Mouse (Mus musculus): ENCODE data around the gene Cct5. TPM values are rescaled to one million over a fixed set of nuclear protein-coding genes. Genes with fewer than 3 reads are reported as not detected.

Gene Cct5
- polyA plus RNA-seq, 1 experiment, result 619 TPM

DNA sequence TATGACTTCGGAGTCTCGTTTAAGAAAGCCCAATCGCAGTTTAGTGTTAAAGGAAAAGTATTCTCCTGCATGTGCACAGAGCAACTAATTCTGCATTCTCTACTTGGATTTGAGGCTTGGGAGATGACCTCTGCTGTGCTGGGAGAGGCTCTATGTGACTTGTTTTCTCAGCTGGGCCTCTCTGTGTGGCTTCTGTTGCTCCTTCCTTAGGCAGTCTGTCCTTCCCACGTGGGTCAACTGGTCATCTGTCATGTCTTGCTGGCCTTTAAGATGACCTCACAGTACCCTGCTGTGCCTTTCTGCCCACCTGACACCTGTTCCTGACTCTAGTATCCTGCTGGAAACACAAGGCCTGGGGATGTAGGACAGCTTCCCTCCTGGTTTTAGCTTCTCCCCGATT lies 25.5 kb downstream of the Cct5 start:
- Histone ChIP-seq H3K79me2 (ENCODE audit: control insufficient read depth, insufficient read depth) (no peaks in the 10 kb centered on the region), H3K27me3 (ENCODE audit: control insufficient read depth, insufficient read depth, insufficient read length) (no peaks in the 10 kb centered on the region), H3K4me3 (ENCODE audit: insufficient read depth, poor library complexity, severe bottlenecking) (no peak overlapping the region), H3K36me3 (ENCODE audit: control insufficient read depth, insufficient read depth) (no peaks in the 10 kb centered on the region), H3K79me3 (ENCODE audit: low read depth) (no peaks in the 10 kb centered on the region), H3ac (ENCODE audit: control insufficient read depth, insufficient read length, low read depth) (no peak overlapping the region)
- TF ChIP-seq CEBPB (IDR thresholded peaks at IDR 0.05; ENCODE audit: low read depth) (no peak), FOSL1 (IDR thresholded peaks at IDR 0.05; ENCODE audit: insufficient read depth, low read length, poor library complexity, severe bottlenecking) (no peak), USF1 (IDR thresholded peaks at IDR 0.05; ENCODE audit: low read depth) (no peak), MAX (IDR thresholded peaks at IDR 0.05) (no peak), CTCF (IDR thresholded peaks at IDR 0.05; ENCODE audit: control insufficient read depth, insufficient read depth, insufficient read length) (no peak), MYOG (IDR thresholded peaks at IDR 0.05; ENCODE audit: control insufficient read depth, extremely low read depth, insufficient read length) (no peak), MYOD1 (IDR thresholded peaks at IDR 0.05; ENCODE audit: control insufficient read depth, insufficient read length, low read depth) (no peak)

DNA sequence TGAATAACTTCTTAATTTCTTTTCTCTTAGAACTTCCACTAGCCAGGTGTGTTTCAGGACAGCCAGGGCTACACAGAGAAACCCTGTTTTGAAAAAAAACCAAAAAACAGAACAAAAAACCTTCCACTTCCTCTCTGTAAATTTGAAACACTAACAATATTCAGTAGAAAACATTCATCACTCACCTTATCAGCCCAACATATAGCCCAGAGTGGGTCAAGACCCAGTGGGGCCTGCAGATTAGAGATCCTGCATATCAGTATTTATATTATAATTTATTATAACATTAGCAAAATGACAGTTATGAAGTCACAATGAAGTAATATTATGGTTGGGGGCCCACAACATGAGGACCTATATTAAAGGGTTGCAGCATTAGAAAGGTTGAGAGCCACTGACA lies 27.9 kb downstream of the Cct5 start:
- TF ChIP-seq FOSL1 (IDR thresholded peaks at IDR 0.05; ENCODE audit: insufficient read depth, low read length, poor library complexity, severe bottlenecking), result no peak
- no peak for TF ChIP-seq MYOG (IDR thresholded peaks at IDR 0.05; ENCODE audit: control insufficient read depth, extremely low read depth, insufficient read length)
- TF ChIP-seq MYOD1 (IDR thresholded peaks at IDR 0.05; ENCODE audit: control insufficient read depth, insufficient read length, low read depth), result no peak
- no peak for TF ChIP-seq CEBPB (IDR thresholded peaks at IDR 0.05; ENCODE audit: low read depth)
- no peak for TF ChIP-seq CTCF (IDR thresholded peaks at IDR 0.05; ENCODE audit: control insufficient read depth, insufficient read depth, insufficient read length)
- no peak for TF ChIP-seq MAX (IDR thresholded peaks at IDR 0.05)
- Histone ChIP-seq H3K27me3 (ENCODE audit: control insufficient read depth, insufficient read depth, insufficient read length) (no peaks in the 10 kb centered on the region), H3K79me2 (ENCODE audit: control insufficient read depth, insufficient read depth) (no peaks in the 10 kb centered on the region), H3K36me3 (ENCODE audit: control insufficient read depth, insufficient read depth) (no peaks in the 10 kb centered on the region), H3K4me3 (ENCODE audit: insufficient read depth, poor library complexity, severe bottlenecking) (no peak overlapping the region), H3K79me3 (ENCODE audit: low read depth) (no peaks in the 10 kb centered on the region), H3ac (ENCODE audit: control insufficient read depth, insufficient read length, low read depth) (no peak overlapping the region)

DNA sequence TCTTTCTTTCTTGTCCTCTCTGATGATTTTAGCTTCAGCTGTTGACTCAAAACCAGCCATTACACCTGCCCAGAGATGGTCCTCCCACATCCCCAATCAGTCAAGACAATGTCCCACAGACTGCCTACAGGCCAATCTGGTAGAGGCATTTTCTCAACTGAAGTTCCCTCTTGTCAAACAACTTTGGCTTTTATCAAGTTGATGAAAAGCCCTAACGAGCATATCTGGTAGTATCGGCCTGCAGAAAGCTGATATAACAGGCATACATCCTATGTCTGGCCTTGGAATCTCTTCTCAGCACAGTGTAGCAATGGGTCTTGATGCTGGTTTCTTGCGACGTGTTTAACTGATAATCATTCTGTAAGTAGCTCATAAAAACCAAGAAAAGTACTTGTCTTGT lies 28.3 kb downstream of the Cct5 start:
- TF ChIP-seq MYOG (IDR thresholded peaks at IDR 0.05; ENCODE audit: control insufficient read depth, extremely low read depth, insufficient read length) (no peak), FOSL1 (IDR thresholded peaks at IDR 0.05; ENCODE audit: insufficient read depth, low read length, poor library complexity, severe bottlenecking) (no peak), CTCF (IDR thresholded peaks at IDR 0.05; ENCODE audit: control insufficient read depth, insufficient read depth, insufficient read length) (no peak), MYOD1 (IDR thresholded peaks at IDR 0.05; ENCODE audit: control insufficient read depth, insufficient read length, low read depth) (no peak)
- Histone ChIP-seq H3K27me3 (ENCODE audit: control insufficient read depth, insufficient read depth, insufficient read length) (no peaks in the 10 kb centered on the region), H3K36me3 (ENCODE audit: control insufficient read depth, insufficient read depth) (no peaks in the 10 kb centered on the region), H3K79me2 (ENCODE audit: control insufficient read depth, insufficient read depth) (no peaks in the 10 kb centered on the region), H3K79me3 (ENCODE audit: low read depth) (no peaks in the 10 kb centered on the region), H3ac (ENCODE audit: control insufficient read depth, insufficient read length, low read depth) (no peak overlapping the region), H3K4me3 (ENCODE audit: insufficient read depth, poor library complexity, severe bottlenecking) (no peak overlapping the region)

DNA sequence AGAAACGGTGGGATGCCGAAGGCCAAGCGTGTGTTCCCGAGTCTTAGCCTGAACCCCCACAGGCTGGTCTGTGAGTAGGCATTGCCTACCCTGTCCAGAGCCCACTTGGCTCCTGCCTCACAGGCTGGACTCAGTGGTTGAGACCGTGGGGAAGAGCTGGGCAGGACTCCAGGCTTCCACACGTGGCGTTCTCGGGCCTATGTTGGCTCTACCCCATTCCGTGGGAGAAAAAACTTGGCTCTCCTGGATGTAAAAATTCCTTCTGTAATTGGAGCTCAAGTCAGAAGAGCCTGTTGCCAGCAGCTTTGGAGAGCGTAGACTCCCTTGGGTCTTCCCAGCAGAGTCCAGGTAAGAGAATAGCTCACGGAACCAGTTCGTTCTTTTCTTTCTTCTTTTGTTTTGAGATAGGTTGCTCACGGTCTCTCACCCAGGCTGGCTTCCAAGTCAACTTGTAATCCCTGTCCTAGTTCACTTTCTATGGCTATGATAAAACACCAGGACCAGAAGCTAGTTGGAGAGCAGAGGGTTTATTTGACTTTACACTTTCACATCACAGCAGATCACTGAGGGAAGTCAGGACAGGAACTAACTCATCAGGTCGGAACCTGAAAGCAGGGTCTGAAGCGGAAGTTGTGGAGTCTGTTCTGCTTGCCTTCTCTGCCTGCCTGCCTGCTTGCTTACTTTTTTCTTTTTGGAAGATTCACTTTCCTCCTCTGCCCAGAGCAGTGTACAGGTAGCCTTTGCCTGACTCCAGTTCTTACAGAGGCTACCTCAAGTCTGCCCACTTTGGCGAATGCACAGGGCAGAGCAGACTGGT lies 29.5 kb downstream of the Cct5 start:
- TF ChIP-seq CEBPB (IDR thresholded peaks at IDR 0.05; ENCODE audit: low read depth), result no peak
- no peak for TF ChIP-seq MYOD1 (IDR thresholded peaks at IDR 0.05; ENCODE audit: control insufficient read depth, insufficient read length, low read depth)
- TF ChIP-seq MYOG (IDR thresholded peaks at IDR 0.05; ENCODE audit: control insufficient read depth, extremely low read depth, insufficient read length), result no peak
- no peaks in the 10 kb centered on the region for H3K79me3 ChIP-seq (ENCODE audit: low read depth)
- no peak overlapping the region for H3K4me3 ChIP-seq (ENCODE audit: insufficient read depth, poor library complexity, severe bottlenecking)
- H3K36me3 ChIP-seq (ENCODE audit: control insufficient read depth, insufficient read depth), result no peaks in the 10 kb centered on the region
- H3K79me2 ChIP-seq (ENCODE audit: control insufficient read depth, insufficient read depth), result no peaks in the 10 kb centered on the region
- H3K27me3 ChIP-seq (ENCODE audit: control insufficient read depth, insufficient read depth, insufficient read length), result no peaks in the 10 kb centered on the region
- no peak overlapping the region for H3ac ChIP-seq (ENCODE audit: control insufficient read depth, insufficient read length, low read depth)

DNA sequence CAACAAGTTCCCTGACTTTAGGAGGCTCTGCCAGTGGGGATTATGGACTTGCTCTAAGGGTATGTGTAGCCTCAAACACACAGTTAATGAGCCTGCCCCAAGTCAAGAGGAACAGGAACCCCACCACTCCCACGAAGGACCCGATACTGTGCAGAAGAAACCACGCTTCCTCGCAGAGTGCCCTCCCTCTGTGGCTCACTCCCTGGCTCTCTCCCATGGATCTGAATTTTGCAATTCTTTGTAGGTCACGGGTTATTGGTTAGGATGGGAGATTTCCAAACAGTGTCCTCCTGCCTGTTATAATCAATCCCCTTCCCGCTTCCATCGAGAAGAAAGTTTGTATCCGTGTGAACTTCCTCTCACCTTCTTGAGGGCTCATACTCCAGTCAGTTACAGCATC lies 30.6 kb downstream of the Cct5 start:
- TF ChIP-seq CEBPB (IDR thresholded peaks at IDR 0.05; ENCODE audit: low read depth), result no peak
- no peak for TF ChIP-seq MYOD1 (IDR thresholded peaks at IDR 0.05; ENCODE audit: control insufficient read depth, insufficient read length, low read depth)
- TF ChIP-seq MAX (IDR thresholded peaks at IDR 0.05), result no peak
- TF ChIP-seq USF1 (IDR thresholded peaks at IDR 0.05; ENCODE audit: low read depth), result no peak
- no peak for TF ChIP-seq CTCF (IDR thresholded peaks at IDR 0.05; ENCODE audit: control insufficient read depth, insufficient read depth, insufficient read length)
- no peak for TF ChIP-seq MYOG (IDR thresholded peaks at IDR 0.05; ENCODE audit: control insufficient read depth, extremely low read depth, insufficient read length)
- TF ChIP-seq FOSL1 (IDR thresholded peaks at IDR 0.05; ENCODE audit: insufficient read depth, low read length, poor library complexity, severe bottlenecking), result no peak

More for the DNA sequence above, 30.6 kb downstream of the Cct5 start:
- no peaks in the 10 kb centered on the region for H3K36me3 ChIP-seq (ENCODE audit: control insufficient read depth, insufficient read depth)
- H3ac ChIP-seq (ENCODE audit: control insufficient read depth, insufficient read length, low read depth), result no peak overlapping the region
- no peaks in the 10 kb centered on the region for H3K79me2 ChIP-seq (ENCODE audit: control insufficient read depth, insufficient read depth)
- no peaks in the 10 kb centered on the region for H3K79me3 ChIP-seq (ENCODE audit: low read depth)
- H3K4me3 ChIP-seq (ENCODE audit: insufficient read depth, poor library complexity, severe bottlenecking), result no peak overlapping the region
- H3K27me3 ChIP-seq (ENCODE audit: control insufficient read depth, insufficient read depth, insufficient read length), result no peaks in the 10 kb centered on the region
